In genomic region chr11:9011348-9011747, GRCm38 (mm10) we compare ENCODE assay signal across 8 mouse cellular contexts. TPM values are rescaled to one million over a fixed set of nuclear protein-coding genes. Genes with fewer than 3 reads are reported as not detected.
DNase-seq lines count a peak whose midpoint lies in the region; ATAC-seq and TF ChIP-seq lines count a peak whose summit lies in the region.

No protein-coding gene starts in this region.

- H3K9me3 ChIP-seq in erythroblast, embryonic 14.5 days (ENCODE audit: control insufficient read depth, low read length): no peaks in the 10 kb centered on the region
- H3K9me3 ChIP-seq in liver, embryonic 11.5 days (ENCODE audit: control insufficient read depth, low read length): no peaks in the 10 kb centered on the region
- no peaks in the 10 kb centered on the region for H3K9me3 ChIP-seq in stomach, postnatal 0 days (ENCODE audit: control insufficient read depth, low read length)

- TF ChIP-seq EP300 in stomach, postnatal 0 days (optimal IDR thresholded peaks at IDR 0.05): no peak

- H3K9ac ChIP-seq in liver, embryonic 11.5 days (ENCODE audit: low read depth, low read length): peak overlapping the region; percentile 96
- H3K9ac ChIP-seq in stomach, postnatal 0 days (ENCODE audit: low read length): peak overlapping the region; percentile 82

- no peaks in the 10 kb centered on the region for H3K27me3 ChIP-seq in C2C12 (ENCODE audit: control insufficient read depth, insufficient read depth, insufficient read length)
- no peaks in the 10 kb centered on the region for H3K27me3 ChIP-seq in erythroblast, embryonic 14.5 days (ENCODE audit: control insufficient read depth)
- no peaks in the 10 kb centered on the region; the same call in 1 of the 2 replicates for H3K27me3 ChIP-seq in liver, embryonic 11.5 days (replicated peaks; ENCODE audit: control insufficient read depth, insufficient read depth, low read length)
- no peaks in the 10 kb centered on the region for H3K27me3 ChIP-seq in stomach, postnatal 0 days (ENCODE audit: control insufficient read depth, insufficient read depth, low read length)

- peaks cover 15% of the 10 kb centered on the region for H3K36me3 ChIP-seq in C2C12 (ENCODE audit: control insufficient read depth, insufficient read depth)
- peaks cover 24% of the 10 kb centered on the region for H3K36me3 ChIP-seq in erythroblast, embryonic 14.5 days (ENCODE audit: control insufficient read depth)
- peaks cover 5% of the 10 kb centered on the region; the same call in 1 of the 2 replicates for H3K36me3 ChIP-seq in liver, embryonic 11.5 days (ENCODE audit: control insufficient read depth, insufficient read depth, low read length)
- 0 out of 2 replicates have a peak, but pooled peaks cover 2% of the 10 kb centered on the region for H3K36me3 ChIP-seq in stomach, postnatal 0 days (ENCODE audit: control insufficient read depth, insufficient read depth, low read length)

- ATAC-seq in liver, embryonic 11.5 days (replicated peaks; ENCODE audit: low FRiP score): peak; percentile 43
- peak; percentile 22 for ATAC-seq in stomach, postnatal 0 days (ENCODE audit: low FRiP score, low TSS enrichment)

- peaks cover 35% of the 10 kb centered on the region for H3K79me2 ChIP-seq in C2C12 (ENCODE audit: control insufficient read depth, insufficient read depth)

- 3% methylated on average over 3 of the region's 3 CpGs for WGBS in liver, embryonic 11.5 days
- WGBS in stomach, postnatal 0 days: 0% methylated on average over 3 of the region's 3 CpGs

- H3K4me3 ChIP-seq in C2C12 (ENCODE audit: insufficient read depth, poor library complexity, severe bottlenecking): peak overlapping the region; percentile 51
- H3K4me3 ChIP-seq in erythroblast, embryonic 14.5 days (replicated peaks): peak overlapping the region; percentile 95
- peak overlapping the region; percentile 81 for H3K4me3 ChIP-seq in liver, embryonic 11.5 days (ENCODE audit: low read depth, low read length)
- peak overlapping the region; percentile 80 for H3K4me3 ChIP-seq in stomach, postnatal 0 days (ENCODE audit: low read depth, low read length)

- peak overlapping the region; percentile 92 for H3K4me2 ChIP-seq in liver, embryonic 11.5 days
- H3K4me2 ChIP-seq in stomach, postnatal 0 days (replicated peaks; ENCODE audit: low read depth): peak overlapping the region; percentile 65

- no peak for TF ChIP-seq CTCF in C2C12 (IDR thresholded peaks at IDR 0.05; ENCODE audit: control insufficient read depth, insufficient read depth, insufficient read length)
- TF ChIP-seq CTCF in stomach, postnatal 0 days (IDR thresholded peaks at IDR 0.05; ENCODE audit: low read depth): no peak

- peaks cover 14% of the 10 kb centered on the region for H3K79me3 ChIP-seq in C2C12 (ENCODE audit: low read depth)

- H3K27ac ChIP-seq in liver, embryonic 11.5 days (ENCODE audit: low read depth, low read length): peak overlapping the region; percentile 89; the same call in 1 of the 2 replicates
- peak overlapping the region; percentile 90; the same call in 1 of the 2 replicates for H3K27ac ChIP-seq in stomach, postnatal 0 days (replicated peaks)

- peaks cover 24% of the 10 kb centered on the region for H3K4me1 ChIP-seq in erythroblast, embryonic 14.5 days (ENCODE audit: control insufficient read depth)
- peaks cover 6% of the 10 kb centered on the region for H3K4me1 ChIP-seq in liver, embryonic 11.5 days (replicated peaks; ENCODE audit: control insufficient read depth, insufficient read depth, low read length)
- no peaks in the 10 kb centered on the region for H3K4me1 ChIP-seq in stomach, postnatal 0 days (replicated peaks; ENCODE audit: control insufficient read depth, insufficient read depth)

- DNase-seq in cerebellum, adult 9-11 months: peak; percentile 45
- no peak for DNase-seq in cerebellum, adult 11-12 months
- no peak for DNase-seq in liver, embryonic 11.5 days (ENCODE audit: low spot score)
- DNase-seq in stomach, postnatal 0 days (ENCODE audit: low spot score): peak; percentile 23
- DNase-seq in adrenal gland, adult 2 months: no peak
- no peak for DNase-seq in cerebellum, postnatal 4 days (ENCODE audit: low spot score in 2 of 2)

- peak overlapping the region; percentile 91 for H3ac ChIP-seq in C2C12 (ENCODE audit: control insufficient read depth, insufficient read length, low read depth)

TF ChIP-seq in C2C12, 6 proteins besides CTCF, POLR2A, EP300 and RAD21:
- TF ChIP-seq USF1 (IDR thresholded peaks at IDR 0.05; ENCODE audit: low read depth) (no peak), MYOG (IDR thresholded peaks at IDR 0.05; ENCODE audit: control insufficient read depth, extremely low read depth, insufficient read length) (no peak), MAX (IDR thresholded peaks at IDR 0.05) (no peak), FOSL1 (IDR thresholded peaks at IDR 0.05; ENCODE audit: insufficient read depth, low read length, poor library complexity, severe bottlenecking) (no peak), MYOD1 (IDR thresholded peaks at IDR 0.05; ENCODE audit: control insufficient read depth, insufficient read length, low read depth) (no peak), CEBPB (IDR thresholded peaks at IDR 0.05; ENCODE audit: low read depth) (no peak)

RNA-seq across cellular contexts. Expression of gene Hus1, which starts 0.4 kb away (rescaled TPM):
- 6.9 TPM for polyA plus RNA-seq in C2C12 (2012; fragmentation: generic; extraction: Trizol)
- 0.10 and 0.20 TPM in 2 replicates for polyA plus RNA-seq in erythroblast, embryonic 14.5 days (2012)
- polyA plus RNA-seq in liver, embryonic 11.5 days (2014; fragmentation: Nextera tagmentation; extraction: Ambion mirVana): 22.6 and 23.0 TPM in 2 replicates
- 5.1 and 5.8 TPM in 2 replicates for polyA plus RNA-seq in stomach, postnatal 0 days (2015; fragmentation: Nextera tagmentation; extraction: Ambion mirVana)
- total RNA-seq in adrenal gland, adult 2 months (2021): 1 to 10 TPM; 7.7 to 8.4 TPM
- 3.3 and 4.0 TPM in 2 replicates for polyA plus RNA-seq in adrenal gland, adult 2 months (2012; rRNA removed)

RNA-seq across cellular contexts. Expression of gene Gm11992, which starts 37.0 kb away (rescaled TPM):
- not detected for polyA plus RNA-seq in C2C12 (2012; fragmentation: generic; extraction: Trizol)
- not detected in 2 replicates for polyA plus RNA-seq in erythroblast, embryonic 14.5 days (2012)
- 0.36 TPM in 2 replicates for polyA plus RNA-seq in liver, embryonic 11.5 days (2014; fragmentation: Nextera tagmentation; extraction: Ambion mirVana)
- polyA plus RNA-seq in stomach, postnatal 0 days (2015; fragmentation: Nextera tagmentation; extraction: Ambion mirVana): 3.7 and 3.8 TPM in 2 replicates
- under 1 TPM; 0.12 to 0.24 TPM for total RNA-seq in adrenal gland, adult 2 months (2021)
- 0.48 and 0.49 TPM in 2 replicates for polyA plus RNA-seq in adrenal gland, adult 2 months (2012; rRNA removed)

RNA-seq across cellular contexts. Expression of gene Sun3, which starts 37.4 kb away (rescaled TPM):
- polyA plus RNA-seq in C2C12 (2012; fragmentation: generic; extraction: Trizol): not detected
- not detected in 2 replicates for polyA plus RNA-seq in erythroblast, embryonic 14.5 days (2012)
- polyA plus RNA-seq in liver, embryonic 11.5 days (2014; fragmentation: Nextera tagmentation; extraction: Ambion mirVana): not detected in 2 replicates
- polyA plus RNA-seq in stomach, postnatal 0 days (2015; fragmentation: Nextera tagmentation; extraction: Ambion mirVana): 2.4 and 2.6 TPM in 2 replicates
- total RNA-seq in adrenal gland, adult 2 months (2021): not detected
- polyA plus RNA-seq in adrenal gland, adult 2 months (2012; rRNA removed): not detected in 2 replicates

RNA-seq across cellular contexts. Expression of gene Pkd1l1, which starts 38.3 kb away (rescaled TPM):
- polyA plus RNA-seq in C2C12 (2012; fragmentation: generic; extraction: Trizol): 0.04 TPM
- 0.10 and 0.19 TPM in 2 replicates for polyA plus RNA-seq in erythroblast, embryonic 14.5 days (2012)
- 0.10 and 0.18 TPM in 2 replicates for polyA plus RNA-seq in liver, embryonic 11.5 days (2014; fragmentation: Nextera tagmentation; extraction: Ambion mirVana)
- 0.08 and 0.19 TPM in 2 replicates for polyA plus RNA-seq in stomach, postnatal 0 days (2015; fragmentation: Nextera tagmentation; extraction: Ambion mirVana)
- under 1 TPM in 1 of 2 experiments, not detected in 1; 0.03 TPM for total RNA-seq in adrenal gland, adult 2 months (2021)
- 0.02 and 0.07 TPM in 2 replicates for polyA plus RNA-seq in adrenal gland, adult 2 months (2012; rRNA removed)

Comparison
In these comparisons a context has a peak if more than half of its experiments do, and no peak if none do; other contexts are left out.
1. DNase-seq: peak in cerebellum, adult 9-11 months (single experiment) and stomach, postnatal 0 days (single experiment); none in cerebellum, adult 11-12 months (single experiment), liver, embryonic 11.5 days (single experiment), adrenal gland, adult 2 months (single experiment) and cerebellum, postnatal 4 days (0 of 2).
2. Peak in every context shown above with its lines, with median percentiles within 50 percentile points of each other: H3K4me3 ChIP-seq.